Mouse (Mus musculus) lung, adult 2 months (tissue): ENCODE data around the gene Gm49387.

Source experiments
- CTCF ChIP-seq: fragments of 200-500 bp; IDR thresholded peaks from 2 replicates; pipeline ENCODE4 v1.5.1; 2011; ENCODE audit warnings: mild to moderate bottlenecking, low read length, control low read depth; ENCODE audit not compliant: insufficient read depth
- POLR2A ChIP-seq: fragments of 200-500 bp; IDR thresholded peaks from 2 replicates; pipeline ENCODE4 v1.6.1; 2011; ENCODE audit warnings: low read depth, mild to moderate bottlenecking, control low read depth, low read length, borderline replicate concordance; ENCODE audit errors: extremely low read depth

DNA sequence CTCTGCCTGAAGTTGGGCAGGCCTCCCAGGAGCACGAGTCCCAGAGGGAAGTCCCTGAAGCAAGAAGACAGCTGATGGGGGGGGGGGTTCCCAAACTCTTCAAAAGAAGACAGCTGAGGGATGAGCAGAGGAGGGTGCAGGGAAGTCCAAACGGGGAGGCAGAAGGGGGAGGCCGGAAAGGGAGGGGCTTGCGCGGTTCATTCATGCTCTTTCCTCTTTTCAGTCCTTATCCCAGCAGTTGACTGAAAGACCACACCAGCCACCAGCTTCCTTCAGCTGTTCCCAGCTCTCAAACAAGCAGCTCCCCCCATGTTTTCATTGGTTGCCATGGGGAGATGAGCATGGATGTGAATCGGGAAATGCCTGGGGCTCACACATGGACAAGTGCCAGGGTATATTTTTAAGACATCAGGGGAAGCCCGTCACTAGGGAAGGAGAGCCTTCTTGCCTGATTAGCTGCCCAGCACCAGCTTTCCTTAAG lies 71.5 kb downstream of the Gm49387 start:
- no peak for TF ChIP-seq POLR2A
- TF ChIP-seq CTCF = no peak
